Mouse (Mus musculus): ENCODE results near the gene Vopp1. TPM values are rescaled to one million over a fixed set of nuclear protein-coding genes. Genes with fewer than 3 reads are reported as not detected.
A peak's percentile ranks its signal among the peaks of the same experiment; 100 is the strongest.

Gene Vopp1
- polyA plus RNA-seq, 1 experiment from 2014 or later: 11.9 TPM

DNA sequence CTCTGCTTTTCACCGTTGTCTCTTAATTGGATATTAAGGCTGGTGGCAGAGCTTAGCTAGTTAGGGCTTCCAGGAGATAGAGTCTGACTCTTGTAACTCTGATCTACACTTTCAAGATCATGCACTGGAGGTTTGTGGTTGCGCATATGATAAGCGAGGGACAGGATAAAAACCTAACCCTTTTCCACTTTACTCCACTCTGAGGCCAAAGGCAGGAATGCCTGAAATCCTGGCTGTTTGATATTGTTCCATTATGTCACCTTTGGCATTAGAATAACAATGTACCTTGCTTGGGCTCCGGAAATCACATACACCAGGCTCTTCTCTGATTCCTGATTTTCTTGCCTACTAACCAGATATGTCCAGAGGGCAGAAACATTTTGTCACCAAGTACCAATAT, 123.3 kb downstream of the Vopp1 start:
- no peak overlapping the region for H3K27ac ChIP-seq (ENCODE audit: low read depth, low read length)
- no peak overlapping the region for H3K4me2 ChIP-seq (replicated peaks; ENCODE audit: low read depth)
- no peaks in the 10 kb centered on the region for H3K27me3 ChIP-seq (replicated peaks; ENCODE audit: control insufficient read depth, insufficient read depth, low read length)
- no peak for TF ChIP-seq CTCF (IDR thresholded peaks at IDR 0.05; ENCODE audit: low read depth)
- ATAC-seq: no peak
- H3K36me3 ChIP-seq (ENCODE audit: control insufficient read depth, insufficient read depth): no peaks in the 10 kb centered on the region
- H3K4me1 ChIP-seq (replicated peaks; ENCODE audit: control insufficient read depth, insufficient read depth, low read length): no peaks in the 10 kb centered on the region
- 71% methylated on average over 4 of the region's 4 CpGs for WGBS
- no peak overlapping the region for H3K4me3 ChIP-seq (ENCODE audit: low read depth, low read length)
- H3K9ac ChIP-seq (ENCODE audit: low read depth, low read length): no peak overlapping the region
- no peaks in the 10 kb centered on the region for H3K9me3 ChIP-seq (ENCODE audit: control insufficient read depth)

DNA sequence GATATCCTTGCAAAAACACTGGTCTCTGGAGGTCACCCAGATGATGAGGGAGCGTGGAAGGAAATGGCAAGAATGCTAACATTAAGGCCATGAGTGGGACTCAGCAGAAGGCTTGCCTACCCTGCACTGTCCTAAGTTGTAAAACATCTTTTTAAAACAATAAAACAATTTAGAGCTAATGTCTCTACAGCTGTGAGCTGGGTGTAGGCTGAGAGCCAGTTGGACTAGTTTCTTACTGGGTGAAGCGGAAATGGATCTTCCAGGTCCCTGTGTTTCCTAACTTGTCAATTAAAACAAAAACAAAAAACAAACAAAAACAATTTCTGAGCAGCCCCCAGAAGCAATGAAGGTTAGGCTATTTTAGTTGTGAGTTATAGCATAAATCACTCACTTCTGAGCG, 131.8 kb downstream of the Vopp1 start:
- no peaks in the 10 kb centered on the region for H3K27me3 ChIP-seq (replicated peaks; ENCODE audit: control insufficient read depth, insufficient read depth, low read length)
- TF ChIP-seq CTCF (IDR thresholded peaks at IDR 0.05; ENCODE audit: low read depth): no peak
- 58% methylated on average over 3 of the region's 3 CpGs for WGBS

DNA sequence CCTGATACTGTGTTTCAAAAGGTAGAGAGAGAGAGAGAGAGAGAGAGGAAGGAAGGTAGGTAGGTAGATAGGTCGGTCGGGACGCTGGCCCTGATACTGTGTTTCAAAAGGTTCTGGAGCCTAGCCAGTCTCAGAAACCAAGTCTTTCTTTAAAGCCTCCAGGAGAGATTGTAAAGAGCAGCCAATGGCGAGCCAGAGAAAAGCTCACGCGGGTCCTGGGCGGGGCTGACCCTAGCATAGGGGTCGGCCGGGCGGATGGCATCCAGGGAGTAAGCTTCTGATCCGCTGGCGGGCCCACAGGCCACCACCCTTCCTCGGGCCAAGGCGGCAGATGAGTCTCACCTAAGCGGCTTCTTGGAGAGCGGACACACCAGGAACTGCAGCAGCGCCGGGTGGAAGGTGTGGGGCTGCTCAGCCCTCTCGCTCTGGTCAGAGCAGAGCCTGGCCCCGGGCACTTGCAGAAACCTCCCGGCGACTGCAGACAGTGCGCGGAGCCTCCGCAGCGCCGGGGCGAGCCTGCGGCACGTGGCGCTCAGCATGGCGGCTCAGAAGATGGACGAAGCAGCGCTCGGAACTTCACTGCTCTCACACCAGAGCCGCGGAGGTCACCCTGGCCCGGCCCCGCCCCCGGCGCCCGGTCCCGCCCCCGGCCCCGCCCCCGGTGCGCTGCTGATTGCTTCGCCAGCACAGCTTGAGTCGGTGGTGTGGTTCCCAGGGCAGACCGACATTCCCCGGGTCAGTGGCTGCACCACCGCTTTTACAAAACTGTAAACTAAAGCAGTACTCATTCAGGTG, 133.3 kb downstream of the Vopp1 start, which contains the start of gene Pyurf:
TSS of gene Pyurf (minus strand) at position 612 of the 795 bp plus-strand sequence.
- WGBS: under 1% methylated on average over 52 of the region's 52 CpGs
- 0 out of 2 replicates have a peak, but pooled peaks have one; percentile 10 for TF ChIP-seq CTCF (IDR thresholded peaks at IDR 0.05; ENCODE audit: low read depth)
- H3K4me1 ChIP-seq (replicated peaks; ENCODE audit: control insufficient read depth, insufficient read depth, low read length): no peaks in the 10 kb centered on the region; the same call in 1 of the 2 replicates
- H3K4me3 ChIP-seq (ENCODE audit: low read depth, low read length): peak within 1 kb of the TSS; percentile 86
- no peaks in the 10 kb centered on the region for H3K27me3 ChIP-seq (replicated peaks; ENCODE audit: control insufficient read depth, insufficient read depth, low read length)
- H3K27ac ChIP-seq (ENCODE audit: low read depth, low read length): peak within 1 kb of the TSS; percentile 94
- H3K36me3 ChIP-seq (ENCODE audit: control insufficient read depth, insufficient read depth): peaks cover 11% of the 10 kb centered on the region; the same call in 1 of the 2 replicates
- ATAC-seq: peak; percentile 99
- H3K4me2 ChIP-seq (replicated peaks; ENCODE audit: low read depth): peak within 1 kb of the TSS; percentile 85
- H3K9ac ChIP-seq (ENCODE audit: low read depth, low read length): peak within 1 kb of the TSS; percentile 55
- no peaks in the 10 kb centered on the region for H3K9me3 ChIP-seq (ENCODE audit: control insufficient read depth)

More for the DNA sequence above, 131.8 kb downstream of the Vopp1 start:
- ATAC-seq: no peak
- Histone ChIP-seq H3K4me3 (ENCODE audit: low read depth, low read length) (no peak overlapping the region), H3K4me1 (replicated peaks; ENCODE audit: control insufficient read depth, insufficient read depth, low read length) (no peaks in the 10 kb centered on the region; the same call in 1 of the 2 replicates), H3K36me3 (ENCODE audit: control insufficient read depth, insufficient read depth) (0 out of 2 replicates have a peak, but pooled peaks cover 5% of the 10 kb centered on the region), H3K9me3 (ENCODE audit: control insufficient read depth) (no peaks in the 10 kb centered on the region), H3K4me2 (replicated peaks; ENCODE audit: low read depth) (no peak overlapping the region), H3K9ac (ENCODE audit: low read depth, low read length) (no peak overlapping the region), H3K27ac (ENCODE audit: low read depth, low read length) (no peak overlapping the region)

DNA sequence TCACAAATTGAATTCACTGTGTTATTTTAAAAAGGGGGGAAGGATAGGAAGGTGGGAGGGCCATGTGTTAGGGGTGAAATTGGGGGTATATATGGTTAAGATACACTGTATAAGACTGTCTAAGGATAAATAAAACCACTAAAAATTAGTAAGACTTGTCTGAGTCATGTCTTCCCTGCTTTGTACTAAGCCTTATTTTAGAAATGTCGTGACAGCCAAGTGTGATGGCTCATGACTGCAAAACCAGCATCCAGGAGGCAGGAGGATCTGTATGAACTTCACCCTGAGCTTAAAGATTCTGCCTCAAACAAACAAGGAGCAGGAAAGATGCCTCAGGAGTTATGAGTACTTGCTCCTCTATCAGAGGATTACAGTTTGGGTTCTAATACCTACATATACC, 140.8 kb downstream of the Vopp1 start:
- Histone ChIP-seq H3K36me3 (ENCODE audit: control insufficient read depth, insufficient read depth) (peaks cover 11% of the 10 kb centered on the region; the same call in 1 of the 2 replicates), H3K4me1 (replicated peaks; ENCODE audit: control insufficient read depth, insufficient read depth, low read length) (no peaks in the 10 kb centered on the region), H3K9me3 (ENCODE audit: control insufficient read depth) (no peaks in the 10 kb centered on the region), H3K27me3 (replicated peaks; ENCODE audit: control insufficient read depth, insufficient read depth, low read length) (no peaks in the 10 kb centered on the region), H3K4me2 (replicated peaks; ENCODE audit: low read depth) (no peak overlapping the region), H3K4me3 (ENCODE audit: low read depth, low read length) (no peak overlapping the region), H3K9ac (ENCODE audit: low read depth, low read length) (no peak overlapping the region), H3K27ac (ENCODE audit: low read depth, low read length) (no peak overlapping the region)
- 89% methylated on average over 1 of the region's 1 CpGs for WGBS
- no peak for TF ChIP-seq CTCF (IDR thresholded peaks at IDR 0.05; ENCODE audit: low read depth)
- ATAC-seq: no peak

Other genes starting within 250 kb of the Vopp1 start
- 3.9 and 4.4 TPM in 2 replicates for gene Herc6, start 244.2 kb downstream of the Vopp1 start, polyA plus RNA-seq (2015; fragmentation: Nextera tagmentation; extraction: Ambion mirVana)
- 13.1 and 13.5 TPM in 2 replicates for gene Pyurf, start 133.1 kb downstream of the Vopp1 start, polyA plus RNA-seq (2015; fragmentation: Nextera tagmentation; extraction: Ambion mirVana)
- gene Lancl2, start 122.6 kb downstream of the Vopp1 start, polyA plus RNA-seq (2015; fragmentation: Nextera tagmentation; extraction: Ambion mirVana): 7.0 and 7.4 TPM in 2 replicates
- not detected in 2 replicates for gene Vmn1r21, start 25.2 kb upstream of the Vopp1 start, polyA plus RNA-seq (2015; fragmentation: Nextera tagmentation; extraction: Ambion mirVana)
- gene Vmn1r22, start 82.9 kb upstream of the Vopp1 start, polyA plus RNA-seq (2015; fragmentation: Nextera tagmentation; extraction: Ambion mirVana): not detected in 2 replicates
- not detected in 2 replicates for gene Vmn1r23, start 101.7 kb upstream of the Vopp1 start, polyA plus RNA-seq (2015; fragmentation: Nextera tagmentation; extraction: Ambion mirVana)
- not detected in 2 replicates for gene Vmn1r24, start 136.3 kb upstream of the Vopp1 start, polyA plus RNA-seq (2015; fragmentation: Nextera tagmentation; extraction: Ambion mirVana)
- gene Vmn1r25, start 155.7 kb upstream of the Vopp1 start, polyA plus RNA-seq (2015; fragmentation: Nextera tagmentation; extraction: Ambion mirVana): not detected in 2 replicates
- gene Vmn1r26, start 190.0 kb upstream of the Vopp1 start, polyA plus RNA-seq (2015; fragmentation: Nextera tagmentation; extraction: Ambion mirVana): not detected in 2 replicates

All from intestine, postnatal 0 days (tissue).